Mouse (Mus musculus) midbrain, embryonic 13.5 days (tissue): ENCODE data around the gene Igsf10. TPM values are rescaled to one million over a fixed set of nuclear protein-coding genes. Genes with fewer than 3 reads are reported as not detected.

Source experiments
- ATAC-seq: fragments of 200-750 bp; cut with Nextera tagmentation; 2 replicates; pipeline ENCODE4 v1.8.0; 2017; ENCODE audit warnings: mild to moderate bottlenecking, moderate TSS enrichment, moderate library complexity
- H3K27ac ChIP-seq: fragments of 300-500 bp; sonication (generic); 2 replicates; pipeline ENCODE4 v1.5.1; 2015; ENCODE audit warnings: inconsistent platforms, mild to moderate bottlenecking, moderate library complexity
- H3K27me3 ChIP-seq: fragments of 300-500 bp; sonication (generic); 2 replicates; pipeline ENCODE4 v1.6.1; 2015; ENCODE audit warnings: mild to moderate bottlenecking, inconsistent platforms
- H3K36me3 ChIP-seq: fragments of 300-500 bp; sonication (generic); 2 replicates; pipeline ENCODE4 v1.6.1; 2015; ENCODE audit warnings: mild to moderate bottlenecking, inconsistent platforms
- H3K4me1 ChIP-seq: fragments of 300-500 bp; sonication (generic); replicated peaks from 2 replicates; pipeline ENCODE4 v1.6.1; 2015; ENCODE audit warnings: inconsistent platforms
- H3K4me2 ChIP-seq: fragments of 300-500 bp; sonication (generic); replicated peaks from 2 replicates; pipeline ENCODE4 v1.6.1; 2015; ENCODE audit warnings: moderate library complexity, mild to moderate bottlenecking, inconsistent platforms
- H3K4me3 ChIP-seq: fragments of 300-500 bp; sonication (generic); replicated peaks from 2 replicates; pipeline ENCODE4 v1.5.1; 2015; ENCODE audit warnings: mild to moderate bottlenecking, inconsistent platforms
- H3K9ac ChIP-seq: fragments of 300-500 bp; sonication (generic); replicated peaks from 2 replicates; pipeline ENCODE4 v1.6.1; 2015; ENCODE audit warnings: mild to moderate bottlenecking, inconsistent platforms
- H3K9me3 ChIP-seq: fragments of 300-500 bp; sonication (generic); 2 replicates; pipeline ENCODE4 v1.6.1; 2016; ENCODE audit warnings: mild to moderate bottlenecking, inconsistent platforms
- WGBS: fragments of 180-500 bp; shearing (Covaris S2); methylation state at CpG from one replicate; pipeline ENCODE4 v1.1.7; 2015; 5-methylcytosine and 5-hydroxymethylcytosine counted together
- polyA plus RNA-seq: library from polyadenylated mRNA; unstranded; fragments of >200 nt; fragmentation: Nextera tagmentation; extraction: Ambion mirVana; gene quantifications from 2 replicates; pipeline ENCODE4 v1.2.1, GENCODE M21; 2015

Gene Igsf10
- polyA plus RNA-seq, 1 experiment from 2014 or later, result 2.1 TPM

DNA sequence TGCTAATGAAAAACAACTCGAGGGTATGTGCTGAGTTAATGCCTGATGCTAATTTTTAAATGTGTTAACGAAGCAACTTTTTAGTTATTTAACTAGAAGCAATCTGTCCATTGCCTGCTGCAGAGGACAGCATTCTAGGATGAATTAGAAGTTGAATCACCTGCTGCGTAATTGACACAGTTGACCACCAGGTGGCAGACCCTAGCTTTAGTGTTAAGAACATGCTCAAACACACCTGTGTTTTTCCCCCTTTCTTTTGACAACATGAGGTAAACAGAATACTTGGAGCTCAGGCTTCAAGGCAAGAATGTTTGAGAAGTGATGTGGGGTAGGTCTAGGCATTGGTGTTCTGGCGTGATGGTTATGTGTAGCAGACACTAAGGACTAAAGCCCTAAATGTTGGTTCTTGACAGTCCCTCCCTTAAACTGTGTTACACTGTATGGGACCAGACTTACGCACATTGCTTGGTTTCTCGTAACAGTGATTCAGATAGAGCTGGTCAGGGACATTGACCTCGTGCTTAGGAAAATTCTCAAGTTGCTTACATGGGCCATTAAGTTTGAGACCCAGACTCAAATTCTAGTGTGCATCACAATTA lies 22.8 kb downstream of the Igsf10 start:
- ATAC-seq, result peak; percentile 69; the same call in 1 of the 2 replicates
- Histone ChIP-seq H3K36me3 (peaks cover 7% of the 10 kb centered on the region; the same call in 1 of the 2 replicates), H3K4me2 (no peak overlapping the region), H3K4me3 (no peak overlapping the region), H3K27me3 (no peaks in the 10 kb centered on the region), H3K4me1 (no peaks in the 10 kb centered on the region), H3K9ac (no peak overlapping the region), H3K9me3 (no peaks in the 10 kb centered on the region), H3K27ac (no peak overlapping the region)
- 48% methylated on average over 7 of the region's 7 CpGs for WGBS

DNA sequence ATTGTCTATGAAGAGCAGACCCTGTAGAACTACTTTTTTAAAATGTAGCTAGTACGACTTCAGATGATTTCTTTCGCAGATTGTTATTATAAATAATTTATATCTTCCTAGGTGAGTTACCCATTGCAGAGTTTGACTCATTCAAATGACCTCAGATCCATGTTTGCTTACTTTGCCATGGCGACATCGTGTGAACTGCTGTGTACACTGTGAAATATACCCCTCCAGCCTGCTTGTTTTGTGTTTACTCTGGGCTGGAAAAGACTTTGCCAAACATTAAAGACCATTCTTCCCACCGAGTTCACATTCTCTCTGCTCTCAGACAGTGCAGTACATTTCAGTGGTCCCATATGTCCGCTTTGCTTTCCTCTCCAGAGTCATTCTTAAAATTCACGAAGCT lies 28.1 kb downstream of the Igsf10 start:
- WGBS, result 80% methylated on average over 7 of the region's 7 CpGs
- H3K9me3 ChIP-seq, result no peaks in the 10 kb centered on the region
- no peak overlapping the region for H3K4me2 ChIP-seq
- H3K27me3 ChIP-seq, result no peaks in the 10 kb centered on the region
- H3K4me1 ChIP-seq, result no peaks in the 10 kb centered on the region
- H3K27ac ChIP-seq, result no peak overlapping the region
- no peak overlapping the region for H3K4me3 ChIP-seq
- no peak for ATAC-seq
- H3K36me3 ChIP-seq, result peaks cover 7% of the 10 kb centered on the region; the same call in 1 of the 2 replicates
- no peak overlapping the region for H3K9ac ChIP-seq

DNA sequence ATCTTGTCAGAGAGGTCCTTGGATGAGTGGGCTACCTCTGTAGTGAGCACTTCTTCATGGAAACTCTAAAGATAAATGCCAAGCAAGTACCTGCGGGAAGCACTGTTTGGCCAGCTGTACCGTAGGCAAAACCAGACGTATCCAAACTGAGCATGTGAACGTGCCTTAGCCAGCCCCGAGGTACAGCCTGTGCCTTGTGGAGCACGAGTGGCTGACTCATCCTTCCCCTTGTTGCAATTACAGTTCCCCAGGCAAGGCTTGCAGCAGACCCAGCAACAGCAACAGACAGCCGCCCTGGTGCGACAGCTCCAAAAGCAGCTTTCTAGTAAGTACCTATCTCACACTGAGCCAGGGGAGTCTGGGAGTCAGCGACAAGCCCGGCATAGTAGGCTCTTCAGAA lies 31.6 kb downstream of the Igsf10 start:
- WGBS, result 93% methylated on average over 10 of the region's 10 CpGs
- Histone ChIP-seq H3K4me1 (no peaks in the 10 kb centered on the region), H3K27ac (no peak overlapping the region), H3K27me3 (no peaks in the 10 kb centered on the region), H3K36me3 (no peaks in the 10 kb centered on the region), H3K4me2 (no peak overlapping the region), H3K9me3 (no peaks in the 10 kb centered on the region), H3K9ac (no peak overlapping the region), H3K4me3 (no peak overlapping the region)
- ATAC-seq, result peak; percentile 14; the same call in 1 of the 2 replicates

DNA sequence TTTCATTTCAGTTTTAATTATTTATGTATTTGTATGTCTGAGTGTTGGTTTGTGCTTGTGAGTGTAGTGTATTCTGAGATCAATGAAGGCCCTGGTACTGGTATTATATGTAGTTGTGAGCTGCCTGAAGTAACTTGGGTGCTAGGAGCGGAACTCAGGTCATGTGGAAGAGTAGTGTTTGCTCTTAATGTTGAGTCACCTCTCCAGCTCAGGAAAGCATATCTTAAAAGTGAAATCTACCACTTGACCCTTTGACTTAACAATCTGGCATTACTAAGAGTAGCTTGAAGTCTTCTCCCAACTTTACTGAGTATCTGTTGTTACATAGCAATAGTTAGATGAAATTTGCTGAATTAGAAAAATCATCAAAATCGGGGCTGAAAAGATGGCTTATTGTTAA lies 38.7 kb downstream of the Igsf10 start:
- H3K27ac ChIP-seq, result no peak overlapping the region
- H3K27me3 ChIP-seq, result no peaks in the 10 kb centered on the region
- H3K4me2 ChIP-seq, result no peak overlapping the region
- no peaks in the 10 kb centered on the region for H3K36me3 ChIP-seq
- H3K4me3 ChIP-seq, result no peak overlapping the region
- H3K9me3 ChIP-seq, result no peaks in the 10 kb centered on the region
- no peak for ATAC-seq
- 94% methylated on average over 2 of the region's 2 CpGs for WGBS
- no peak overlapping the region for H3K9ac ChIP-seq
- no peaks in the 10 kb centered on the region for H3K4me1 ChIP-seq

DNA sequence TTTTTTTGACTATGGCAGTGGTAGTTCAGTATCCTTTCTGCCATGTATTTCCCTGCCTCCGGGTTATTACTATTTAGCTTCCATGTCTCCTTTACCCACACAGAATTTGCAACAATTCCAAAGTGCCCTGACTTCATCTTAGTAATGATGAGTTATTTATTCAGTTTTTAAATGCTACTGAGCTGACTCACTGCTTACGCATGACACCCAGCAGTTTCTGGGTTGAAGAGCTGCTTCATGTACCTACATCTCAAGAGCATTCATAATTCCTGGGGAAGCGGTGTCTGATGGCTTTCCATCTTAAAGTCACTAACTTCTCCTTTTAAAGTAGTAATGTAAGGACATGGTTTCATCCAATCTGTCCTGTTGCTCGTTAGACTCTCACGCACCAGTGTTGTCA lies 39.2 kb downstream of the Igsf10 start:
- 94% methylated on average over 5 of the region's 5 CpGs for WGBS
- no peaks in the 10 kb centered on the region for H3K36me3 ChIP-seq
- H3K9me3 ChIP-seq, result no peaks in the 10 kb centered on the region
- H3K4me1 ChIP-seq, result no peaks in the 10 kb centered on the region
- H3K9ac ChIP-seq, result no peak overlapping the region
- no peak overlapping the region for H3K4me3 ChIP-seq
- H3K27ac ChIP-seq, result no peak overlapping the region
- no peak overlapping the region for H3K4me2 ChIP-seq
- no peaks in the 10 kb centered on the region for H3K27me3 ChIP-seq
- no peak for ATAC-seq

DNA sequence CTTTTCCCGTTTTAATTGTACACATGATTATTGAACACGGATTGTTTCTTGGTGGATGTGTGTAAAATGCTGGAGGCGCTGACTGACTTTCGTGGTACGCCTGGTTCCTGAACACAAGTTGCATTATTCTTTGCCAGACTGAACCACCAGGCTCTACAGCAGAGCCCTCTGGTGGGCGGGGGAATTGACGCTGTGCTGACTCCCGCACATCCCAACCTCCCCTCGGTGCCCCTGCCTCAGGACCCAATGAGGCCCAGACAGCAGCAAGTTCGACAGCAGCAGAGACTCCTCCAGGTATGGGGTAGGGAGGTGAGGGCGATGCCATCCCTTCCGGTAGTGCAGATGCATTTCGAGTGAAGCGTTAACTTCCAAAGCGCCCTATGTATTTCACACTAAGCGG lies 46.5 kb downstream of the Igsf10 start:
- Histone ChIP-seq H3K27ac (no peak overlapping the region), H3K9ac (no peak overlapping the region), H3K9me3 (no peaks in the 10 kb centered on the region), H3K4me2 (no peak overlapping the region), H3K4me1 (no peaks in the 10 kb centered on the region), H3K4me3 (no peak overlapping the region), H3K27me3 (no peaks in the 10 kb centered on the region), H3K36me3 (no peaks in the 10 kb centered on the region)
- no peak for ATAC-seq
- 87% methylated on average over 16 of the region's 16 CpGs for WGBS

DNA sequence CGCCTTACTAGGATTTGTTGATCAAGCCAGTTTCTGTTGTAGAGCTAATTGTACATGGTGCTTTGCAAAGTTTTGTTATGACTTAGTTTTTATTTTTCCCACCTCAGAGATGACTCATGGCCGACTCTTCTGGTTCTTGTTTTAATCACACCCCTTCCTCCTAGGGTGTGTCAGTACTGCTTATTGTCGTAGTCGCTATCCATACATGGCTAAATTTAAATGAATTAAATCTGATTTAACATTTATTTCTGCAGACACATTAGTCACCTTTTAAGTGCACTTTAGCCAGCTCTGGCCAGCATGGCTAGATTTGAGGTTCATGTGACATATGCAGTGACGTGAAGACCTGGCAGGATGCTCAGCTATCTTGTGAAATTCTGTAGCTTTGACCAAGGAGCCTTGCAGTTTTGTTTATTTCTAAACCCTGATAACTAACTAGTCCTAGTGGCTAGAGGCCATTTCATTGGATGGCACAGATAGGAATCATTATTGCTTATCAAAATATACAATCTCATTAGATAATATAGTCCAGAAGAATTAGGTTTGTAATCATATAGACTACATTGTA lies 47.5 kb downstream of the Igsf10 start:
- Histone ChIP-seq H3K9ac (no peak overlapping the region), H3K27me3 (no peaks in the 10 kb centered on the region), H3K9me3 (no peaks in the 10 kb centered on the region), H3K4me2 (no peak overlapping the region), H3K27ac (no peak overlapping the region), H3K36me3 (no peaks in the 10 kb centered on the region), H3K4me1 (no peaks in the 10 kb centered on the region), H3K4me3 (no peak overlapping the region)
- WGBS, result 94% methylated on average over 5 of the region's 5 CpGs
- no peak for ATAC-seq

DNA sequence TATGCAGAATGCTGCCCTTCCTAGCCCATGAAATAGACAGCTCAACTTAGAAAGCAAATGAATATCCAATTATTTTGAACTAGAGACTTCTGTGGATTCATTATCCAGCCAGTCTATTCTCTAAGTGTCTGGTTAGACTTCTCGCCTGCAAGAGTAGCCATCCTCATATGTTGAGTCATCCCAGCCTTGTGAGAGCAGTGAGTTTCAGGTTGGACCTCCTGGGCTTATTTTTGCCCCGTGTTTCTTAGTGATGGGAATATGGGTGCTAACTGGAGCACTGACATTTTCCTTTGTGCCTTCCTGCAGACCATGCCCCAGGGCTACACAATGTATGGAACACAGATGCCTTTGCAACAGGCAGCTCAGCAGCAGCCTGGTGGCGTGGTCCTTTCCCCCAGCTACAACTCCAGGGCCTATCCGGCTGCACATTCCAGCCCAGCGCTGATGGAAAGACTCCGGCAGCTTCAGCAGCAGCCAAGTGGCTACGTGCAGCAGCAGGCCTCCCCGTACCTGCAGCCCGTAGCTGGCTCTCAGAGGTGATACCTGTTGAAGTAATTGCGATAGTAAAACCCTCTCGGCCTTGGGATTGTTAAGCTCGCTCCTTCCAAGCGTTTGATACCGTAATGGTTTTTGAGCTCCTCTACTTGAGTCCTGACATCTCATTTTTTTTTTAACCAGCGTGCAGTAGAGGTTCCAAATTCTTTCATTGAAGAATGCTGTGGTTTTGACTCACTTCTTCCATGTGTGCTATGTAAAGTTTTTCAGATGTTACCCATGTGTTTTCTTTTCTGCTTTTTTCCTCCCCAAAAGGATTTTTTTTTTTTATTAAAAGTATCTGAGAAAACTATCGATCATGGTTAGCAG lies 48.3 kb downstream of the Igsf10 start:
- H3K36me3 ChIP-seq, result no peaks in the 10 kb centered on the region
- no peak for ATAC-seq
- no peak overlapping the region for H3K4me2 ChIP-seq
- 96% methylated on average over 16 of the region's 16 CpGs for WGBS
- H3K9ac ChIP-seq, result no peak overlapping the region
- no peak overlapping the region for H3K27ac ChIP-seq
- no peak overlapping the region for H3K4me3 ChIP-seq
- H3K9me3 ChIP-seq, result no peaks in the 10 kb centered on the region
- H3K4me1 ChIP-seq, result no peaks in the 10 kb centered on the region
- H3K27me3 ChIP-seq, result no peaks in the 10 kb centered on the region

DNA sequence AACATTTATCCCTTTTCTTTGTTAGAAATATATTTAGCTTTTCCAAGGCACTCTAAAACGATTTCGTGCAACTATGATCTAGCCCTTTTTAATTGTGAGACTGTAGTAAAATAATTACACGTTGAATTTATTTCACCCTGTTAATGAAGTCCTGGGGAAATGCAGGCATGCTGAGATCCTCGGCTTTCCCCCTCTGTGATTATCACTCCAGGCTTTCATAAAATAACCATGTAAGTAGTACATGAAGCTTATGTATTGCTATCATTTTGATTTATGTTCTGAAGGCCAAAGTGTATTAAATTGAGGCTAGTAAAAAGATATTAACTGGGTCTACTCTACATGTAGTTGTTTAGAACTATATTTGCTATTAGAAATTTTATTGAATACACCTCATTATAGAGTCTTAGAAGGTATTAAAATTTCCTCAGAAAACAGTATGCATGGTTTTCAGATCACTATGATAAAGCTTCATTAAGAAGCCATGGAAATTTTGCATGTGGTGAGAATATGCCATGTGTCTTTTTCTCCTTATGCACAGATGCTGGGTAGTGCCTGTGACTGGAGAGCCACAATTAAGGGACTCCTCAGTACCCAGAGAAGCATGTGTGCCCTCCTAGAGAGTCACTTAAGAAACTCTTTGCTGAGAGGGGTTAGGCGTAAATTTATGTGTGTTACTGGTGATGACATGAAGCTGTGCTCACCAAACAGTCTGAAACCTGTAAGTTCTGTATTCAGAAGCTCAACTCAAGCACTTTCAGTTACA lies 50.6 kb downstream of the Igsf10 start:
- no peak overlapping the region for H3K4me3 ChIP-seq
- no peaks in the 10 kb centered on the region for H3K4me1 ChIP-seq
- 78% methylated on average over 5 of the region's 5 CpGs for WGBS
- H3K36me3 ChIP-seq, result no peaks in the 10 kb centered on the region
- H3K27ac ChIP-seq, result no peak overlapping the region
- no peak overlapping the region for H3K9ac ChIP-seq
- no peaks in the 10 kb centered on the region for H3K9me3 ChIP-seq
- H3K4me2 ChIP-seq, result no peak overlapping the region
- ATAC-seq, result no peak
- no peaks in the 10 kb centered on the region for H3K27me3 ChIP-seq

DNA sequence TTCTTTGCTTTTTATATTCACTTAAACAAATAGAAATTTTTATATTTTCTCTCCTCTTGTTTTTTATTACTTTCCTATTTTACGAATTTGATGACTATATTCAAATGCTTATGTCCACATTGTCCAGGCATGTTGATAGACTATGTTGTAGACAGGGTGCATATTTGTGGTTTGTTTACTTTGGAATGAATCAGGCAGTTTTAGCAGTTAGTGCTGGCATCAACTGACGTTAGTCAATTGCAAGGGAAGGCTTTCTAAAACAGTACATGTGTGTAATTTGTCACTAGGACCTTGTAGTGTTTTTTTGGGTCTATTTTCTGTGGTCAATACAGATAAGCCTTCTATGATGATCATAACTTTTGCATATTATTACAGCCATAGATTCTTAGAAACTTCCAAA lies 53.6 kb downstream of the Igsf10 start:
- WGBS, result 84% methylated on average over 2 of the region's 2 CpGs
- Histone ChIP-seq H3K4me1 (no peaks in the 10 kb centered on the region), H3K9ac (no peak overlapping the region), H3K4me2 (no peak overlapping the region), H3K9me3 (no peaks in the 10 kb centered on the region), H3K27ac (no peak overlapping the region), H3K36me3 (no peaks in the 10 kb centered on the region), H3K4me3 (no peak overlapping the region), H3K27me3 (no peaks in the 10 kb centered on the region)
- no peak for ATAC-seq

DNA sequence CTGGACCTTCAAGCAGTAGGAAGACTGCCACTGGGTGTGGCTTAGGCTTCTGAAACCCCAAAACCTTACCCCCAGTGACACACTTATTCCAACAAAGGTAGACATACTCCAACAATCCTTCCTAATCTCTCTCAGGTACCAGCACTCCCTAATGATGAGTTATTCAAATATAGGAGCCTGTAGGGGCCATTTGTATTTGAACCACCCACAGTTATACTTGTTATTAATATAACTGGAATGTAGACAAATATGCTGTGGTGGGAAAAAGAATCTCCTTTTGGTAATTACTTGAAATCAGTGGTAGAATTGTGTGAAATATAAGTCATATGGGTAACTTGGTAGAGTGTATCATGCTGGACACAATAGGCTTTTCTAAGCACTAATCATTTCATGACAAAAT lies 65.6 kb downstream of the Igsf10 start:
- ATAC-seq, result no peak
- Histone ChIP-seq H3K4me2 (no peak overlapping the region), H3K4me1 (peaks cover 8% of the 10 kb centered on the region; the same call in 1 of the 2 replicates), H3K9ac (no peak overlapping the region), H3K4me3 (no peak overlapping the region), H3K36me3 (0 out of 2 replicates have a peak, but pooled peaks cover 6% of the 10 kb centered on the region), H3K27ac (no peak overlapping the region), H3K9me3 (no peaks in the 10 kb centered on the region), H3K27me3 (no peaks in the 10 kb centered on the region)

DNA sequence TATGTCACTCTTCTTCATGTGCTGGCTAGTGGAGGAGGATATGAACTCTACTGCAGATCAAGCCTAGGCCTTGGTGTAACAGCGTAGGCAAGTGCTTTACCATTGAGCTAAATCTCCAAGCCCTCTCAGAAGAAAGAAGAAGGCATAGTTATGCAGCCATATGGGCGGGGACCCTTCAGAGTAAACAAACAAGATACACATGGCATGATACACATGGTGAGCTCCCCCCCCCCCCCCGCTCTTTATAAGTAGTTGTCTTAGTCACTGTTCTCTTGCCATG lies 66.0 kb downstream of the Igsf10 start:
- Histone ChIP-seq H3K4me1 (peaks cover 8% of the 10 kb centered on the region; the same call in 1 of the 2 replicates), H3K27me3 (no peaks in the 10 kb centered on the region), H3K36me3 (0 out of 2 replicates have a peak, but pooled peaks cover 6% of the 10 kb centered on the region), H3K4me3 (no peak overlapping the region), H3K9me3 (no peaks in the 10 kb centered on the region), H3K27ac (no peak overlapping the region), H3K9ac (no peak overlapping the region), H3K4me2 (no peak overlapping the region)
- 81% methylated on average over 3 of the region's 3 CpGs for WGBS
- no peak for ATAC-seq
